Mouse (Mus musculus): Measurements from ENCODE around the gene Eps8l2. TPM values are rescaled to one million over a fixed set of nuclear protein-coding genes. Genes with fewer than 3 reads are reported as not detected.

Eps8l2 gene
- polyA plus RNA-seq, 1 experiment from 2014 or later = 0.43 TPM

- H3K4me3 ChIP-seq = no peak overlapping the region
- no peaks in the 10 kb centered on the region for H3K36me3 ChIP-seq (ENCODE audit: poor library complexity, severe bottlenecking)
- H3K4me1 ChIP-seq = peaks cover 15% of the 10 kb centered on the region; the same call in 1 of the 2 replicates
- no peak overlapping the region for H3K9ac ChIP-seq
- H3K27me3 ChIP-seq = peaks cover 10% of the 10 kb centered on the region
- ATAC-seq = no peak
- no peak overlapping the region for H3K27ac ChIP-seq
- no peak overlapping the region for H3K4me2 ChIP-seq
- WGBS = 52% methylated on average over 12 of the region's 12 CpGs
- H3K9me3 ChIP-seq (replicated peaks) = no peaks in the 10 kb centered on the region
These were observed 17.1 kb downstream of the Eps8l2 start for GRCm38 (mm10) chr7:141355626-141356326.

GRCm38 (mm10) chr7:141356971-141357370 lies 18.3 kb downstream of the Eps8l2 start:
- Histone ChIP-seq H3K27ac (no peak overlapping the region), H3K9ac (no peak overlapping the region), H3K9me3 (replicated peaks) (no peaks in the 10 kb centered on the region), H3K4me2 (no peak overlapping the region), H3K27me3 (peaks cover 21% of the 10 kb centered on the region), H3K4me3 (no peak overlapping the region), H3K4me1 (peaks cover 18% of the 10 kb centered on the region), H3K36me3 (ENCODE audit: poor library complexity, severe bottlenecking) (no peaks in the 10 kb centered on the region)
- ATAC-seq = no peak
- WGBS = 82% methylated on average over 14 of the region's 14 CpGs

GRCm38 (mm10) chr7:141361510-141361909 lies 22.8 kb downstream of the Eps8l2 start:
- peak overlapping the region; percentile 20; the same call in 1 of the 2 replicates for H3K4me2 ChIP-seq
- H3K4me1 ChIP-seq = peaks cover 4% of the 10 kb centered on the region; the same call in 1 of the 2 replicates
- no peak overlapping the region for H3K27ac ChIP-seq
- no peak for ATAC-seq
- no peak overlapping the region for H3K4me3 ChIP-seq
- no peak overlapping the region for H3K9ac ChIP-seq
- H3K9me3 ChIP-seq (replicated peaks) = no peaks in the 10 kb centered on the region
- H3K27me3 ChIP-seq = peaks cover 35% of the 10 kb centered on the region
- 8% methylated on average over 24 of the region's 24 CpGs for whole genome bisulfite sequencing
- no peaks in the 10 kb centered on the region for H3K36me3 ChIP-seq (ENCODE audit: poor library complexity, severe bottlenecking)

- Histone ChIP-seq H3K4me3 (no peak overlapping the region), H3K27ac (no peak overlapping the region), H3K9me3 (replicated peaks) (no peaks in the 10 kb centered on the region), H3K27me3 (peaks cover 35% of the 10 kb centered on the region), H3K9ac (no peak overlapping the region), H3K36me3 (ENCODE audit: poor library complexity, severe bottlenecking) (no peaks in the 10 kb centered on the region), H3K4me1 (peaks cover 4% of the 10 kb centered on the region; the same call in 1 of the 2 replicates), H3K4me2 (no peak overlapping the region)
- WGBS = 63% methylated on average over 4 of the region's 4 CpGs
- no peak for ATAC-seq
These were observed 24.5 kb downstream of the Eps8l2 start for GRCm38 (mm10) chr7:141363106-141363751.

GRCm38 (mm10) chr7:141363752-141364125 lies 25.1 kb downstream of the Eps8l2 start:
- Histone ChIP-seq H3K27ac (no peak overlapping the region), H3K4me2 (no peak overlapping the region), H3K4me3 (no peak overlapping the region), H3K9me3 (replicated peaks) (no peaks in the 10 kb centered on the region), H3K4me1 (peaks cover 4% of the 10 kb centered on the region; the same call in 1 of the 2 replicates), H3K9ac (no peak overlapping the region), H3K36me3 (ENCODE audit: poor library complexity, severe bottlenecking) (no peaks in the 10 kb centered on the region), H3K27me3 (peaks cover 35% of the 10 kb centered on the region)
- 62% methylated on average over 2 of the region's 2 CpGs for WGBS
- ATAC-seq = no peak

- Histone ChIP-seq H3K36me3 (ENCODE audit: poor library complexity, severe bottlenecking) (no peaks in the 10 kb centered on the region), H3K4me1 (peaks cover 4% of the 10 kb centered on the region; the same call in 1 of the 2 replicates), H3K27ac (no peak overlapping the region), H3K27me3 (peaks cover 35% of the 10 kb centered on the region), H3K9ac (no peak overlapping the region), H3K4me3 (no peak overlapping the region), H3K4me2 (no peak overlapping the region), H3K9me3 (replicated peaks) (no peaks in the 10 kb centered on the region)
- WGBS = 84% methylated on average over 5 of the region's 5 CpGs
- ATAC-seq = no peak
These were observed 25.8 kb downstream of the Eps8l2 start for GRCm38 (mm10) chr7:141364349-141365048.

- H3K27ac ChIP-seq = no peak overlapping the region
- H3K4me1 ChIP-seq = peaks cover 4% of the 10 kb centered on the region; the same call in 1 of the 2 replicates
- no peak overlapping the region for H3K9ac ChIP-seq
- no peak overlapping the region for H3K4me3 ChIP-seq
- H3K36me3 ChIP-seq (ENCODE audit: poor library complexity, severe bottlenecking) = no peaks in the 10 kb centered on the region
- no peak overlapping the region for H3K4me2 ChIP-seq
- no peak for ATAC-seq
- 77% methylated on average over 3 of the region's 3 CpGs for WGBS
- H3K27me3 ChIP-seq = peaks cover 32% of the 10 kb centered on the region
- no peaks in the 10 kb centered on the region for H3K9me3 ChIP-seq (replicated peaks)
These were observed 26.4 kb downstream of the Eps8l2 start for GRCm38 (mm10) chr7:141365049-141365445.

- peaks cover 11% of the 10 kb centered on the region for H3K27me3 ChIP-seq
- H3K9me3 ChIP-seq (replicated peaks) = no peaks in the 10 kb centered on the region
- H3K4me2 ChIP-seq = no peak overlapping the region
- no peaks in the 10 kb centered on the region for H3K4me1 ChIP-seq
- no peak overlapping the region for H3K9ac ChIP-seq
- ATAC-seq = no peak
- H3K27ac ChIP-seq = no peak overlapping the region
- no peak overlapping the region for H3K4me3 ChIP-seq
- no peaks in the 10 kb centered on the region for H3K36me3 ChIP-seq (ENCODE audit: poor library complexity, severe bottlenecking)
- 87% methylated on average over 4 of the region's 4 CpGs for WGBS
These were observed 28.7 kb downstream of the Eps8l2 start for GRCm38 (mm10) chr7:141367358-141367757.

- H3K4me1 ChIP-seq = no peaks in the 10 kb centered on the region
- H3K4me2 ChIP-seq = no peak overlapping the region
- no peaks in the 10 kb centered on the region for H3K36me3 ChIP-seq (ENCODE audit: poor library complexity, severe bottlenecking)
- H3K4me3 ChIP-seq = no peak overlapping the region
- WGBS = 53% methylated on average over 5 of the region's 5 CpGs
- H3K9ac ChIP-seq = no peak overlapping the region
- H3K27me3 ChIP-seq = no peaks in the 10 kb centered on the region
- no peak overlapping the region for H3K27ac ChIP-seq
- no peak for ATAC-seq
- no peaks in the 10 kb centered on the region for H3K9me3 ChIP-seq (replicated peaks)
These were observed 31.2 kb downstream of the Eps8l2 start for GRCm38 (mm10) chr7:141369918-141370317.

- no peaks in the 10 kb centered on the region for H3K9me3 ChIP-seq (replicated peaks)
- H3K36me3 ChIP-seq (ENCODE audit: poor library complexity, severe bottlenecking) = no peaks in the 10 kb centered on the region
- H3K4me1 ChIP-seq = no peaks in the 10 kb centered on the region
- WGBS = 79% methylated on average over 6 of the region's 6 CpGs
- no peaks in the 10 kb centered on the region; the same call in 1 of the 2 replicates for H3K27me3 ChIP-seq
- no peak overlapping the region for H3K9ac ChIP-seq
- H3K4me2 ChIP-seq = no peak overlapping the region
- ATAC-seq = no peak
- no peak overlapping the region for H3K4me3 ChIP-seq
- no peak overlapping the region for H3K27ac ChIP-seq
These were observed 33.4 kb downstream of the Eps8l2 start for GRCm38 (mm10) chr7:141371942-141372595.

- no peaks in the 10 kb centered on the region for H3K4me1 ChIP-seq
- WGBS = 16% methylated on average over 6 of the region's 6 CpGs
These were observed 34.9 kb downstream of the Eps8l2 start for GRCm38 (mm10) chr7:141373611-141374010.

GRCm38 (mm10) chr7:141374399-141374798 lies 35.7 kb downstream of the Eps8l2 start:
- Histone ChIP-seq H3K27me3 (no peaks in the 10 kb centered on the region; the same call in 1 of the 2 replicates), H3K4me3 (no peak overlapping the region), H3K4me1 (no peaks in the 10 kb centered on the region), H3K4me2 (no peak overlapping the region), H3K9me3 (replicated peaks) (no peaks in the 10 kb centered on the region), H3K27ac (no peak overlapping the region), H3K9ac (no peak overlapping the region), H3K36me3 (ENCODE audit: poor library complexity, severe bottlenecking) (no peaks in the 10 kb centered on the region)
- no peak for ATAC-seq

More at GRCm38 (mm10) chr7:141373611-141374010, 34.9 kb downstream of the Eps8l2 start:
- Histone ChIP-seq H3K36me3 (ENCODE audit: poor library complexity, severe bottlenecking) (no peaks in the 10 kb centered on the region), H3K4me3 (no peak overlapping the region), H3K9me3 (replicated peaks) (no peaks in the 10 kb centered on the region), H3K27me3 (no peaks in the 10 kb centered on the region; the same call in 1 of the 2 replicates), H3K4me2 (no peak overlapping the region), H3K27ac (no peak overlapping the region), H3K9ac (no peak overlapping the region)
- ATAC-seq = no peak
